Mouse (Mus musculus) right cerebral cortex, postnatal 4 days (tissue): ENCODE measurements at regions not wholly inside any gene's neighbourhood (a gene's known extent, or its start where the extent isn't known, plus 50 kb on each side); places are given as distances from the start of the nearest gene placed in this dataset.

Experiments used
- DNase-seq: peaks from one replicate; pipeline ENCODE4 v3.0.0-alpha.2; 2022

GRCm38 (mm10) chr11:39794183-39794652 is 900.8 kb downstream of the Mat2b start:
- DNase-seq = peak; percentile 24

- DNase-seq = no peak
These were observed 902.9 kb downstream of the Mat2b start for GRCm38 (mm10) chr11:39792112-39792511.
